Mouse (Mus musculus) thymus, adult 2 months (tissue): ENCODE data around the gene 4930539E08Rik.

ENCODE experiments used
- CTCF ChIP-seq: fragments of 200-500 bp; IDR thresholded peaks from 2 replicates; pipeline ENCODE4 v1.5.1; 2012; ENCODE audit warnings: mild to moderate bottlenecking, control low read depth, low read length, moderate library complexity, borderline replicate concordance; ENCODE audit not compliant: control insufficient read depth, poor library complexity, insufficient read depth; ENCODE audit errors: extremely low read depth
- POLR2A ChIP-seq: fragments of 200-500 bp; IDR thresholded peaks from 2 replicates; pipeline ENCODE4 v1.6.1; 2012; ENCODE audit warnings: mild to moderate bottlenecking, low read length, control low read depth, moderate library complexity; ENCODE audit not compliant: control insufficient read depth, poor library complexity, insufficient read depth; ENCODE audit errors: extremely low read depth

- TF ChIP-seq CTCF (no peak), POLR2A (no peak)
These were observed 18.9 kb downstream of the 4930539E08Rik start for GRCm38 (mm10) chr17:28896095-28896780.
